Mouse (Mus musculus): Measurements from ENCODE around the gene Ces3b.

The Ces3b gene

GRCm38 (mm10) chr8:105129864-105130263 lies 46.3 kb downstream of the Ces3b start:
- ChIA-PET CTCF (interaction anchor here in 2 of 4 experiments (1.2 to 2.2 kb wide), 3 partner anchors 8 to 9 kb away, joined by 5 read pairs; no protein-coding TSS in a partner anchor), POLR2A (no interaction called here)

GRCm38 (mm10) chr8:105131509-105131908 lies 48.0 kb downstream of the Ces3b start, which contains the start of gene Ces4a:
Gene Ces4a, plus strand, starts transcription at chr8:105131800.
- ChIA-PET CTCF (no interaction called here), POLR2A (no interaction called here)

GRCm38 (mm10) chr8:105138423-105138822 lies 54.9 kb downstream of the Ces3b start:
- POLR2A ChIA-PET = interaction anchor here in 1 of 4 experiments (1.4 kb wide), 1 partner anchor 15 kb away, joined by 4 read pairs; no protein-coding TSS in a partner anchor
- CTCF ChIA-PET = interaction anchor here (0.5 to 1.9 kb wide), 59 partner anchors 8 to 1924 kb away, joined by 3 to 17 read pairs (median 3); partner anchors contain the start of genes B3gnt9 (in 1 of the 4), D230025D16Rik (in 1 of the 4) and E2f4 (in 1 of the 4)

GRCm38 (mm10) chr8:105142395-105142794 lies 58.8 kb downstream of the Ces3b start:
- POLR2A ChIA-PET = interaction anchor here in 1 of 4 experiments (0.7 to 1.1 kb wide), 3 partner anchors 11 to 126 kb away, joined by 3 to 4 read pairs (median 3); no protein-coding TSS in a partner anchor
- CTCF ChIA-PET = interaction anchor here in 1 of 4 experiments (0.7 kb wide), 1 partner anchor 523 kb away, joined by 8 read pairs; no protein-coding TSS in a partner anchor

Data from embryonic stem cell, embryonic (primary cell).